Mouse (Mus musculus): ENCODE measurements around the gene Pmp22.

DNA sequence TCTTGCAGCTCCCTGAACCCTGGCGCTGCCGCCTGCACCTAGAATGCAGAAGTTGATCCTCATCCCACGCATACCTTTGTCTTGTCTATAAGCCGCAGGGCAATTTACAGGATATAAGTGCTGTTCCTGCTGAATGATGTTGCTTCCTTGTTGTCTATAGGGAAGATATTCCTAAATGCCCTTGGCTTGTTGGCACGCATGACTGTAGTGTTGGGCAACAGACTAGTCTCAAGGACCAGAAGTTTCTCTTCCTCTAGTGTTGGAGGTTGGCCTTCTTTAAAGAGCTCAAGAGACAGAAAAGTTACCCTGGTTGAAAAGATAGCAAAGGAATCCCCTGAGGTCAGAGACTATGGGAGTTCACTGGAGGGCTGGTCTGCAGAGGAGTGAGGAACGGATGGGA lies 37.8 kb upstream of the Pmp22 start:
- TF ChIP-seq CTCF (IDR thresholded peaks at IDR 0.05; ENCODE audit: low read depth) (no peak), EP300 (IDR thresholded peaks at IDR 0.05; ENCODE audit: low read depth) (no peak)

Data from liver, embryonic 14.5 days (tissue).